22 mouse cellular contexts compared by ENCODE assay signal in genomic region chr14:73175031-73175430, GRCm38 (mm10). TPM values are rescaled to one million over a fixed set of nuclear protein-coding genes. Genes with fewer than 3 reads are reported as not detected.
A peak's percentile ranks its signal among the peaks of the same experiment; 100 is the strongest.
DNase-seq lines count a peak whose midpoint lies in the region; ATAC-seq and TF ChIP-seq lines count a peak whose summit lies in the region.
"Had no signal": no experiment of that assay in that cellular context is flagged by ENCODE, and none has a peak within 500 bp of the region (broad histone marks: within the 10 kb centered on the region; RNA-seq: fewer than 3 reads in every experiment).

No protein-coding gene starts in this region.

- H3K9ac ChIP-seq in forebrain, embryonic 15.5 days (replicated peaks): no peak overlapping the region
- H3K9ac ChIP-seq in MEL (ENCODE audit: control insufficient read depth, low read depth, low read length, poor library complexity, severe bottlenecking): no peak overlapping the region
- H3K9ac ChIP-seq: embryonic facial prominence, embryonic 15.5 days; liver, embryonic 15.5 days; midbrain, embryonic 13.5 days had no signal

- H3K27ac ChIP-seq in forebrain, embryonic 15.5 days (replicated peaks): peak overlapping the region; percentile 73
- no peak overlapping the region for H3K27ac ChIP-seq in forebrain, embryonic 10.5 days
- H3K27ac ChIP-seq in layer of hippocampus, adult 2 months: peak overlapping the region; percentile 86
- H3K27ac ChIP-seq in MEL (ENCODE audit: control insufficient read depth, low read depth, low read length): no peak overlapping the region
- H3K27ac ChIP-seq in macrophage: peak overlapping the region; percentile 99
- H3K27ac ChIP-seq: embryonic facial prominence, embryonic 15.5 days; gastrocnemius, adult 2 months; liver, embryonic 15.5 days; midbrain, embryonic 13.5 days had no signal

- H3K36me3 ChIP-seq in forebrain, embryonic 15.5 days: peaks cover 29% of the 10 kb centered on the region
- H3K36me3 ChIP-seq in forebrain, embryonic 10.5 days (replicated peaks): peaks cover 100% of the 10 kb centered on the region
- peaks cover 0 to 10% of the 10 kb centered on the region in 2 experiments; a peak in 2 of 4 replicates for H3K36me3 ChIP-seq in MEL (ENCODE audit: control insufficient read depth in 1 of 2, insufficient read depth in 2 of 2, low read length in 2 of 2)
- H3K36me3 ChIP-seq in macrophage (ENCODE audit: inconsistent target): peaks cover 21% of the 10 kb centered on the region

- TF ChIP-seq POLR2A in MEL (IDR thresholded peaks at IDR 0.05; ENCODE audit: control insufficient read depth in 1 of 2, insufficient read depth in 1 of 2, low read depth in 1 of 2, low read length in 2 of 2, poor library complexity in 1 of 2): no peak

- H3K79me2 ChIP-seq in MEL (ENCODE audit: control insufficient read depth, insufficient read depth, low read length, poor library complexity): no peaks in the 10 kb centered on the region
- H3K79me2 ChIP-seq in macrophage (ENCODE audit: inconsistent target): peaks cover 27% of the 10 kb centered on the region

- no peak for ATAC-seq in forebrain, embryonic 15.5 days (replicated peaks)
- ATAC-seq: hindbrain, embryonic 16.5 days; intestine, embryonic 16.5 days; midbrain, embryonic 13.5 days; Patski had no signal

- no peak overlapping the region for H3K4me3 ChIP-seq in forebrain, embryonic 15.5 days
- no peak overlapping the region for H3K4me3 ChIP-seq in forebrain, embryonic 10.5 days
- H3K4me3 ChIP-seq in layer of hippocampus, adult 2 months: no peak overlapping the region
- H3K4me3 ChIP-seq in MEL (ENCODE audit: control insufficient read depth in 1 of 2, insufficient read depth in 1 of 2, low read depth in 2 of 2, low read length in 2 of 2) (no peak overlapping the region), macrophage (ENCODE audit: inconsistent target) (peak overlapping the region; percentile 21; the same call in 1 of the 2 replicates)
- H3K4me3 ChIP-seq: embryonic facial prominence, embryonic 15.5 days; gastrocnemius, adult 2 months; liver, embryonic 15.5 days; midbrain, embryonic 13.5 days had no signal

- H3K27me3 ChIP-seq in forebrain, embryonic 15.5 days: no peaks in the 10 kb centered on the region
- H3K27me3 ChIP-seq in forebrain, embryonic 10.5 days (ENCODE audit: poor library complexity, severe bottlenecking): no peaks in the 10 kb centered on the region
- H3K27me3 ChIP-seq in MEL (ENCODE audit: control insufficient read depth in 1 of 2, insufficient read depth in 2 of 2, low read length in 2 of 2): no peaks in the 10 kb centered on the region; a peak in 1 of 4 replicates
- H3K27me3 ChIP-seq: embryonic facial prominence, embryonic 15.5 days; liver, embryonic 15.5 days; midbrain, embryonic 13.5 days; Patski had no signal

- peaks cover 27% of the 10 kb centered on the region for H3K4me1 ChIP-seq in forebrain, embryonic 15.5 days
- peaks cover 10% of the 10 kb centered on the region for H3K4me1 ChIP-seq in forebrain, embryonic 10.5 days
- H3K4me1 ChIP-seq in MEL (ENCODE audit: control insufficient read depth in 1 of 2, insufficient read depth in 2 of 2, low read length in 2 of 2): peaks cover 3 to 15% of the 10 kb centered on the region in 2 experiments
- H3K4me1 ChIP-seq: midbrain, embryonic 13.5 days had no signal

- no peak for DNase-seq in forebrain, embryonic 10.5 days (ENCODE audit: extremely low spot score, low spot score)
- DNase-seq in layer of hippocampus, adult 2 months (ENCODE audit: low spot score in 2 of 2): no peak
- no peak for DNase-seq in layer of hippocampus, adult 18-20 months (ENCODE audit: low spot score in 2 of 2)
- peak; percentile 37 for DNase-seq in MEL (ENCODE audit: low read depth, low spot score)
- no peak for DNase-seq in urinary bladder, postnatal 36 days (ENCODE audit: low spot score in 2 of 2)
- no peak for DNase-seq in T-cell, adult 2 months (ENCODE audit: low spot score)
- DNase-seq: adrenal gland, adult 8-10 months; cerebellum, adult 2 months; cerebellum, postnatal 25 days; gastrocnemius, adult 2 months; heart, postnatal 36 days; kidney, adult 9 months; lung, postnatal 4 days; right cerebral cortex, postnatal 4 days had no signal

- 100% methylated on average over 1 of the region's 1 CpGs for WGBS in forebrain, embryonic 15.5 days
- WGBS in forebrain, embryonic 10.5 days: 89% methylated on average over 1 of the region's 1 CpGs
- WGBS in macrophage (ENCODE audit: missing documents): 80% methylated on average over 1 of the region's 1 CpGs

- TF ChIP-seq EP300 in MEL (IDR thresholded peaks at IDR 0.05; ENCODE audit: low read depth in 1 of 2, low read length in 2 of 2): no peak

- no peak for TF ChIP-seq RAD21 in MEL (IDR thresholded peaks at IDR 0.05; ENCODE audit: low read depth, low read length)

- no peak overlapping the region for H3K4me2 ChIP-seq in forebrain, embryonic 15.5 days (replicated peaks)
- H3K4me2 ChIP-seq: embryonic facial prominence, embryonic 15.5 days; liver, embryonic 15.5 days; midbrain, embryonic 13.5 days had no signal

- no peaks in the 10 kb centered on the region for H3K9me3 ChIP-seq in forebrain, embryonic 15.5 days
- H3K9me3 ChIP-seq in forebrain, embryonic 10.5 days: no peaks in the 10 kb centered on the region
- H3K9me3 ChIP-seq in MEL (replicated peaks; ENCODE audit: insufficient read depth, low read length): no peaks in the 10 kb centered on the region
- H3K9me3 ChIP-seq: embryonic facial prominence, embryonic 15.5 days; liver, embryonic 15.5 days; midbrain, embryonic 13.5 days had no signal

- no peak for TF ChIP-seq CTCF in layer of hippocampus, adult 2 months (conservative IDR thresholded peaks at IDR 0.05)
- no peak for TF ChIP-seq CTCF in MEL (IDR thresholded peaks at IDR 0.05 in 2 of 3, conservative IDR thresholded peaks at IDR 0.05 in 1 of 3; ENCODE audit: control insufficient read depth in 1 of 3, insufficient read depth in 1 of 3, low read depth in 2 of 3, low read length in 3 of 3, poor library complexity in 1 of 3, severe bottlenecking in 1 of 3)

TF ChIP-seq in MEL, 35 proteins besides CTCF, POLR2A, EP300 and RAD21:
- TF ChIP-seq ELF1 (IDR thresholded peaks at IDR 0.05; ENCODE audit: low read depth, low read length) (no peak), MXI1 (IDR thresholded peaks at IDR 0.05; ENCODE audit: low read depth, low read length) (no peak), NRF1 (IDR thresholded peaks at IDR 0.05; ENCODE audit: insufficient read depth, low read depth, low read length, poor library complexity, severe bottlenecking) (no peak), E2F4 (IDR thresholded peaks at IDR 0.05; ENCODE audit: borderline replicate concordance, low read depth, low read length) (no peak), MAZ (IDR thresholded peaks at IDR 0.05; ENCODE audit: low read depth, low read length) (no peak), SMC3 (IDR thresholded peaks at IDR 0.05; ENCODE audit: low read depth, low read length) (no peak)

RNA-seq across cellular contexts. Expression of gene Rcbtb2, which starts 52.2 kb away (rescaled TPM):
- polyA plus RNA-seq in forebrain, embryonic 15.5 days (2015; fragmentation: Nextera tagmentation; extraction: Ambion mirVana): 87.5 and 90.8 TPM in 2 replicates
- 165 and 168 TPM in 2 replicates for polyA plus RNA-seq in forebrain, embryonic 10.5 days (2016; fragmentation: Nextera tagmentation; extraction: Ambion mirVana)
- total RNA-seq in layer of hippocampus, adult 2 months (2021): 10 to 100 TPM; 29.0 to 34.8 TPM
- 10 to 100 TPM; 24.5 to 31.7 TPM for total RNA-seq in layer of hippocampus, adult 18-20 months (2021)
- total RNA-seq in MEL (2012; rRNA removed): 5.4 and 8.6 TPM in 2 replicates
- polyA plus RNA-seq in MEL (2012; ENCODE audit: insufficient read depth in 1 of 2, insufficient read length in 2 of 2, low read depth in 1 of 2, low replicate concordance in 2 of 2, missing spikeins in 1 of 2) (10 to 100 TPM in 1 of 2 experiments, not detected in 1; 13.8 TPM), macrophage (2018) (214 to 549 TPM (median 282 TPM) in 3 replicates)
- 100 to 1,000 TPM in 9 of 26 experiments, 10 to 100 TPM in 17; 10.1 to 399 (median 78.4) TPM for total RNA-seq in macrophage (2018; cell fraction: chromatin; rRNA removed)
- 100 to 1,000 TPM in 13 of 26 experiments, 10 to 100 TPM in 13; 30.9 to 230 (median 97.0) TPM for total RNA-seq in macrophage (2018; cell fraction: cytosol; rRNA removed)
- 100 to 1,000 TPM in 8 of 26 experiments, 10 to 100 TPM in 18; 16.4 to 314 (median 54.6) TPM for total RNA-seq in macrophage (2018; cell fraction: nucleus; rRNA removed)

Comparison
In these comparisons a context has a peak if more than half of its experiments do, and no peak if none do; other contexts are left out.
1. H3K27ac ChIP-seq: peak in forebrain, embryonic 15.5 days (single experiment), layer of hippocampus, adult 2 months (single experiment) and macrophage (single experiment); none in forebrain, embryonic 10.5 days (single experiment) and MEL (single experiment).